Mouse (Mus musculus): ENCODE measurements at regions not wholly inside any gene's neighbourhood (a gene's known extent, or its start where the extent isn't known, plus 50 kb on each side); places are given as distances from the start of the nearest gene placed in this dataset.

- no peak overlapping the region for H3K27ac ChIP-seq
- no peaks in the 10 kb centered on the region for H3K9me3 ChIP-seq (replicated peaks)
- H3K4me3 ChIP-seq (replicated peaks), result no peak overlapping the region
- no peak overlapping the region for H3K4me2 ChIP-seq
- ATAC-seq (ENCODE audit: low read depth) (no peak), DNase-seq (no peak)
- 57% methylated on average over 1 of the region's 1 CpGs for WGBS (ENCODE audit: insufficient replicate concordance)
- H3K27me3 ChIP-seq, result no peaks in the 10 kb centered on the region
- H3K4me1 ChIP-seq (replicated peaks), result no peaks in the 10 kb centered on the region
- no peaks in the 10 kb centered on the region for H3K36me3 ChIP-seq
- no peak overlapping the region for H3K9ac ChIP-seq
These were observed 223.4 kb upstream of the Ercc4 start for GRCm38 (mm10) chr16:12886127-12886526.

- Histone ChIP-seq H3K36me3 (no peaks in the 10 kb centered on the region), H3K9me3 (replicated peaks) (no peaks in the 10 kb centered on the region), H3K27ac (no peak overlapping the region), H3K4me2 (no peak overlapping the region), H3K27me3 (no peaks in the 10 kb centered on the region), H3K9ac (no peak overlapping the region), H3K4me3 (replicated peaks) (no peak overlapping the region), H3K4me1 (replicated peaks) (no peaks in the 10 kb centered on the region)
- ATAC-seq (ENCODE audit: low read depth) (no peak), DNase-seq (no peak)
- 35% methylated on average over 2 of the region's 2 CpGs for WGBS (ENCODE audit: insufficient replicate concordance)
These were observed 222.1 kb upstream of the Ercc4 start for GRCm38 (mm10) chr16:12887381-12887780.

GRCm38 (mm10) chr16:12890094-12890493 is 219.4 kb upstream of the Ercc4 start:
- Histone ChIP-seq H3K4me2 (no peak overlapping the region), H3K36me3 (no peaks in the 10 kb centered on the region), H3K4me3 (replicated peaks) (no peak overlapping the region), H3K4me1 (replicated peaks) (no peaks in the 10 kb centered on the region), H3K27ac (no peak overlapping the region), H3K9me3 (replicated peaks) (no peaks in the 10 kb centered on the region), H3K27me3 (no peaks in the 10 kb centered on the region), H3K9ac (no peak overlapping the region)
- WGBS (ENCODE audit: insufficient replicate concordance), result 56% methylated on average over 1 of the region's 1 CpGs
- no peak for DNase-seq
- ATAC-seq (ENCODE audit: low read depth), result no peak

- Histone ChIP-seq H3K9ac (no peak overlapping the region), H3K4me3 (replicated peaks) (no peak overlapping the region), H3K36me3 (no peaks in the 10 kb centered on the region), H3K9me3 (replicated peaks) (no peaks in the 10 kb centered on the region), H3K27me3 (no peaks in the 10 kb centered on the region), H3K27ac (no peak overlapping the region), H3K4me2 (no peak overlapping the region), H3K4me1 (replicated peaks) (no peaks in the 10 kb centered on the region)
- DNase-seq (no peak), ATAC-seq (ENCODE audit: low read depth) (no peak)
- 33% methylated on average over 3 of the region's 3 CpGs for WGBS (ENCODE audit: insufficient replicate concordance)
These were observed 218.9 kb upstream of the Ercc4 start for GRCm38 (mm10) chr16:12890545-12890944.

- H3K27me3 ChIP-seq, result no peaks in the 10 kb centered on the region
- no peak overlapping the region for H3K9ac ChIP-seq
- H3K27ac ChIP-seq, result no peak overlapping the region
- WGBS (ENCODE audit: insufficient replicate concordance), result 58% methylated on average over 7 of the region's 7 CpGs
- no peak overlapping the region for H3K4me3 ChIP-seq (replicated peaks)
- no peaks in the 10 kb centered on the region for H3K36me3 ChIP-seq
- H3K4me2 ChIP-seq, result no peak overlapping the region
- no peaks in the 10 kb centered on the region for H3K9me3 ChIP-seq (replicated peaks)
- no peak for DNase-seq
- no peaks in the 10 kb centered on the region for H3K4me1 ChIP-seq (replicated peaks)
- no peak for ATAC-seq (ENCODE audit: low read depth)
These were observed 216.7 kb upstream of the Ercc4 start for GRCm38 (mm10) chr16:12892658-12893305.

- 44% methylated on average over 1 of the region's 1 CpGs for WGBS (ENCODE audit: insufficient replicate concordance)
- Histone ChIP-seq H3K9me3 (replicated peaks) (no peaks in the 10 kb centered on the region), H3K4me3 (replicated peaks) (no peak overlapping the region), H3K36me3 (no peaks in the 10 kb centered on the region), H3K9ac (no peak overlapping the region), H3K27ac (no peak overlapping the region), H3K27me3 (no peaks in the 10 kb centered on the region), H3K4me2 (no peak overlapping the region), H3K4me1 (replicated peaks) (no peaks in the 10 kb centered on the region)
- ATAC-seq (ENCODE audit: low read depth) (no peak), DNase-seq (no peak)
These were observed 212.2 kb upstream of the Ercc4 start for GRCm38 (mm10) chr16:12897267-12897666.

- H3K9me3 ChIP-seq (replicated peaks), result no peaks in the 10 kb centered on the region
- H3K27me3 ChIP-seq, result no peaks in the 10 kb centered on the region
- WGBS (ENCODE audit: insufficient replicate concordance), result 66% methylated on average over 8 of the region's 8 CpGs
- H3K4me1 ChIP-seq (replicated peaks), result no peaks in the 10 kb centered on the region
- DNase-seq (no peak), ATAC-seq (ENCODE audit: low read depth) (no peak)
- H3K4me3 ChIP-seq (replicated peaks), result no peak overlapping the region
- H3K27ac ChIP-seq, result no peak overlapping the region
- H3K36me3 ChIP-seq, result no peaks in the 10 kb centered on the region
- H3K4me2 ChIP-seq, result no peak overlapping the region
- H3K9ac ChIP-seq, result no peak overlapping the region
These were observed 208.8 kb upstream of the Ercc4 start for GRCm38 (mm10) chr16:12900670-12901069.

- no peak for ATAC-seq (ENCODE audit: low read depth)
- Histone ChIP-seq H3K9me3 (replicated peaks) (no peaks in the 10 kb centered on the region), H3K27ac (no peak overlapping the region), H3K9ac (no peak overlapping the region), H3K4me2 (no peak overlapping the region), H3K36me3 (no peaks in the 10 kb centered on the region), H3K27me3 (no peaks in the 10 kb centered on the region), H3K4me1 (replicated peaks) (no peaks in the 10 kb centered on the region), H3K4me3 (replicated peaks) (no peak overlapping the region)
- 62% methylated on average over 9 of the region's 9 CpGs for WGBS (ENCODE audit: insufficient replicate concordance)
- DNase-seq, result no peak
These were observed 208.1 kb upstream of the Ercc4 start for GRCm38 (mm10) chr16:12901096-12901995.

- H3K4me2 ChIP-seq, result no peak overlapping the region
- no peak overlapping the region for H3K4me3 ChIP-seq (replicated peaks)
- H3K9ac ChIP-seq, result no peak overlapping the region
- H3K27ac ChIP-seq, result no peak overlapping the region
- H3K4me1 ChIP-seq (replicated peaks), result no peaks in the 10 kb centered on the region
- ATAC-seq (ENCODE audit: low read depth), result no peak
- H3K36me3 ChIP-seq, result no peaks in the 10 kb centered on the region
- no peaks in the 10 kb centered on the region for H3K27me3 ChIP-seq
- no peaks in the 10 kb centered on the region for H3K9me3 ChIP-seq (replicated peaks)
- DNase-seq, result no peak
These were observed 207.5 kb upstream of the Ercc4 start for GRCm38 (mm10) chr16:12901996-12902319.

- H3K4me2 ChIP-seq, result no peak overlapping the region
- H3K27me3 ChIP-seq, result no peaks in the 10 kb centered on the region
- H3K4me1 ChIP-seq (replicated peaks), result no peaks in the 10 kb centered on the region
- H3K27ac ChIP-seq, result no peak overlapping the region
- no peaks in the 10 kb centered on the region for H3K36me3 ChIP-seq
- 23% methylated on average over 2 of the region's 2 CpGs for WGBS (ENCODE audit: insufficient replicate concordance)
- no peak for DNase-seq
- ATAC-seq (ENCODE audit: low read depth), result no peak
- no peak overlapping the region for H3K4me3 ChIP-seq (replicated peaks)
- no peaks in the 10 kb centered on the region for H3K9me3 ChIP-seq (replicated peaks)
- no peak overlapping the region for H3K9ac ChIP-seq
These were observed 206.3 kb upstream of the Ercc4 start for GRCm38 (mm10) chr16:12903161-12903560.

GRCm38 (mm10) chr16:12904937-12905336 is 204.5 kb upstream of the Ercc4 start:
- Histone ChIP-seq H3K4me2 (no peak overlapping the region), H3K9ac (no peak overlapping the region), H3K9me3 (replicated peaks) (no peaks in the 10 kb centered on the region), H3K27ac (no peak overlapping the region), H3K36me3 (no peaks in the 10 kb centered on the region), H3K27me3 (no peaks in the 10 kb centered on the region), H3K4me3 (replicated peaks) (no peak overlapping the region), H3K4me1 (replicated peaks) (no peaks in the 10 kb centered on the region)
- ATAC-seq (ENCODE audit: low read depth) (no peak), DNase-seq (no peak)
- WGBS (ENCODE audit: insufficient replicate concordance), result 18% methylated on average over 1 of the region's 1 CpGs

- WGBS (ENCODE audit: insufficient replicate concordance), result 65% methylated on average over 6 of the region's 6 CpGs
- DNase-seq (no peak), ATAC-seq (ENCODE audit: low read depth) (no peak)
- Histone ChIP-seq H3K27ac (no peak overlapping the region), H3K9me3 (replicated peaks) (no peaks in the 10 kb centered on the region), H3K9ac (no peak overlapping the region), H3K4me3 (replicated peaks) (no peak overlapping the region), H3K4me2 (no peak overlapping the region), H3K27me3 (no peaks in the 10 kb centered on the region), H3K36me3 (no peaks in the 10 kb centered on the region), H3K4me1 (replicated peaks) (no peaks in the 10 kb centered on the region)
These were observed 184.8 kb upstream of the Ercc4 start for GRCm38 (mm10) chr16:12924668-12925067.
